Mouse (Mus musculus) liver, embryonic 14.5 days (tissue): ENCODE results near the gene E130208F15Rik. TPM values are rescaled to one million over a fixed set of nuclear protein-coding genes. Genes with fewer than 3 reads are reported as not detected.

Source experiments
- ATAC-seq: fragments of 200-750 bp; cut with Nextera tagmentation; 2 replicates; pipeline ENCODE4 v1.8.0; 2017; ENCODE audit warnings: moderate number of reproducible peaks, mild to moderate bottlenecking, moderate library complexity; ENCODE audit not compliant: insufficient read depth
- DNase-seq, 3 experiments: peaks; one replicate each; pipeline ENCODE4 v3.0.0-alpha.2; 2012 to 2013; ENCODE audit warnings: low read depth in 3 of 3, low spot score in 3 of 3
- H3K27ac ChIP-seq: fragments of 300-500 bp; sonication (generic); 2 replicates; pipeline ENCODE4 v1.5.1; 2014; ENCODE audit warnings: moderate library complexity, mild to moderate bottlenecking, control low read depth, inconsistent platforms
- H3K27me3 ChIP-seq: fragments of 300-500 bp; sonication (generic); 2 replicates; pipeline ENCODE4 v1.6.1; 2014; ENCODE audit warnings: mild to moderate bottlenecking, low read length, moderate library complexity; ENCODE audit not compliant: control insufficient read depth, insufficient read depth
- H3K36me3 ChIP-seq: fragments of 300-500 bp; sonication (generic); replicated peaks from 2 replicates; pipeline ENCODE4 v1.6.1; 2014; ENCODE audit warnings: low read depth; ENCODE audit not compliant: control insufficient read depth, insufficient read depth
- H3K4me1 ChIP-seq, 2 experiments: fragments of 200-500 bp in 1 of 2; fragments of 300-500 bp in 1 of 2; sonication (generic) in 1 of 2; replicated peaks; 2 replicates each; pipeline ENCODE4 v1.6.1; 2012 to 2014; ENCODE audit warnings: antibody characterized with exemption in 1 of 2, inconsistent platforms in 1 of 2, low read length in 1 of 2; ENCODE audit not compliant: control insufficient read depth in 2 of 2, insufficient read depth in 2 of 2
- H3K4me2 ChIP-seq: fragments of 300-500 bp; sonication (generic); 2 replicates; pipeline ENCODE4 v1.6.1; 2014; ENCODE audit warnings: low read depth, mild to moderate bottlenecking, control low read depth, moderate library complexity
- H3K4me3 ChIP-seq, 2 experiments: fragments of 200-500 bp in 1 of 2; fragments of 300-500 bp in 1 of 2; sonication (generic) in 1 of 2; 2 replicates each; pipeline ENCODE4 v1.5.1; 2012 to 2014; ENCODE audit warnings: low read depth in 2 of 2, low read length in 2 of 2, mild to moderate bottlenecking in 2 of 2, control low read depth in 1 of 2, inconsistent platforms in 1 of 2, moderate library complexity in 1 of 2; ENCODE audit not compliant: insufficient read depth in 1 of 2
- H3K9ac ChIP-seq: fragments of 300-500 bp; sonication (generic); replicated peaks from 2 replicates; pipeline ENCODE4 v1.6.1; 2014; ENCODE audit warnings: mild to moderate bottlenecking, control low read depth, moderate library complexity
- H3K9me3 ChIP-seq: fragments of 300-500 bp; sonication (generic); 2 replicates; pipeline ENCODE4 v1.6.1; 2016; ENCODE audit warnings: low read length, mixed read lengths; ENCODE audit not compliant: control insufficient read depth
- CTCF ChIP-seq: IDR thresholded peaks from 2 replicates; pipeline ENCODE4 v1.5.1; 2016; ENCODE audit warnings: antibody characterized with exemption, low read depth, control low read depth
- EP300 ChIP-seq: IDR thresholded peaks from 2 replicates; pipeline ENCODE4 v1.6.1; 2016; ENCODE audit warnings: antibody characterized with exemption, low read depth
- WGBS: fragments of 180-500 bp; shearing (Covaris S2); extraction: QIAGEN DNeasy Blood & Tissue Kit; methylation state at CpG from one replicate; pipeline ENCODE4 v1.1.7; 2014; ENCODE audit not compliant: insufficient replicate concordance; 5-methylcytosine and 5-hydroxymethylcytosine counted together
- polyA plus RNA-seq, 2 experiments: library from polyadenylated mRNA; depleted of rRNA in 1 of 2; stranded (reverse) in 1 of 2; unstranded in 1 of 2; fragments of >200 nt; fragmentation: Nextera tagmentation in 1 of 2; extraction: Ambion mirVana in 1 of 2; gene quantifications; 2 replicates each; pipeline versions ENCODE4 v1.2.1 to v1.2.3; 2012 to 2014

The E130208F15Rik gene
- polyA plus RNA-seq, 2 experiments = 0.19 TPM; not detected in 1

GRCm38 (mm10) chr7:30358378-30359186 is 37.0 kb downstream of the E130208F15Rik start:
- Histone ChIP-seq H3K36me3 (no peaks in the 10 kb centered on the region), H3K27ac (no peak overlapping the region), H3K4me1 (peaks cover 0 to 5% of the 10 kb centered on the region in 2 experiments; a peak in 1 of 4 replicates), H3K4me3 (no peak overlapping the region), H3K9ac (no peak overlapping the region), H3K27me3 (peaks cover 9% of the 10 kb centered on the region), H3K9me3 (no peaks in the 10 kb centered on the region), H3K4me2 (peak overlapping the region; percentile 39)
- DNase-seq (no peak), ATAC-seq (peak; percentile 27; the same call in 1 of the 2 replicates)
- TF ChIP-seq CTCF (no peak), EP300 (no peak)
- 42% methylated on average over 7 of the region's 7 CpGs for WGBS

DNA sequence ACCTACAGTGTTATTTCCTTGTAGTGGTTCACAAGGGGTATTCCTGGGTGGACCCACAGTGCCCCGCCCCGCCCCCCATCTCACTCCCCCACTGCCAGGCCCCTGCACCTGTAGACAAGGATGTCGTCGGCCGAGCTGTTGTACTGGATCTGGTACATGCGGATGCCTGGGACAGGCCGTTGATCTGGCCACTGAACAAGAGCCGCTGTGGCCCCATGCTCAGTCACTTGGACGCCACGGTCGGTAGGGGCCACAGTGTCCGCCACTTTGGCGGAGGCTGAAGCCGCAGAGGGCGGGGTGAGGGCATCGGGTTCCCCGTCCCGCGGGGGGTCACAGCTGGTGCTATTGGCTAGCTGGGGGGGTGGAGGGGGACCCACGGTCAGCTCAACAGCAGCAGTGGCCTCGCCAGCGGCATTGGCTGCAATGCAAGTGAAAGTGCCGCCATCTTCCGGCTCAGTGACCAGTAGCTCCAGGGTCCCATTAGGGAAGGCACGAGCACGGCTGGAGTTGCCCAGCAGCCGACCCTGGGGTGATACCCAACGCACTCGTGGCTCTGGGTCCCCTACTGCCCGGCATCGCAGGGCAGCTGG is 37.8 kb downstream of the E130208F15Rik start:
- TF ChIP-seq CTCF (no peak), EP300 (no peak)
- 58% methylated on average over 31 of the region's 31 CpGs for WGBS
- peak overlapping the region in 1 of 2 experiments; percentile 12; a peak in 1 of 4 replicates for H3K4me3 ChIP-seq
- ATAC-seq = no peak
- no peaks in the 10 kb centered on the region for H3K9me3 ChIP-seq
- H3K36me3 ChIP-seq = no peaks in the 10 kb centered on the region
- peaks cover 9% of the 10 kb centered on the region for H3K27me3 ChIP-seq
- peak overlapping the region; percentile 39 for H3K4me2 ChIP-seq
- DNase-seq = no peak
- H3K27ac ChIP-seq = no peak overlapping the region
- peaks cover 0 to 5% of the 10 kb centered on the region in 2 experiments; a peak in 1 of 4 replicates for H3K4me1 ChIP-seq
- H3K9ac ChIP-seq = no peak overlapping the region

DNA sequence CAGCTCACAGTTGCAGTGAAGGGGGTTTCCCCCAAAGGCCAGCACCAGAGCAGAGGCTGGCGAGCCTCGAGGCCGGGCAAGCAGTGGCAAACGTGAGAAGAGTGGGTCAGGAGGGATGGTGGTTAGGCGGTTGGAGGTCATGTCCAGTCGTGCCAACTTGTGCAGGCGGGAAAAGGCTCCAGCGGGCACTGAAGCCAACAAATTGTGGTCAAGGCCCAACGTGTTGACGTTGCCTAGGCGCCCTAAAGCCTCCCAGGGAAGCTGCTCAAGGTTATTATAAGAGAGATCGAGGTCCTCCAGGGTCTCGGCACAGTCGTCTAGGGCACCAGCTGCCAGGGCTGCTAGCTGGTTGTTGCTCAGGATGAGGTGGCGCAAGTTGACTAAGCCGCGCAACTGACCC is 38.5 kb downstream of the E130208F15Rik start:
- no peak for ATAC-seq
- 65% methylated on average over 17 of the region's 17 CpGs for WGBS
- no peaks in the 10 kb centered on the region for H3K36me3 ChIP-seq
- peaks cover 9% of the 10 kb centered on the region for H3K27me3 ChIP-seq
- no peaks in the 10 kb centered on the region for H3K9me3 ChIP-seq
- H3K27ac ChIP-seq = no peak overlapping the region
- DNase-seq = no peak
- H3K4me1 ChIP-seq = peaks cover 0 to 5% of the 10 kb centered on the region in 2 experiments; a peak in 1 of 4 replicates
- TF ChIP-seq CTCF = no peak
- TF ChIP-seq EP300 = no peak
- H3K4me2 ChIP-seq = no peak overlapping the region
- H3K4me3 ChIP-seq = no peak overlapping the region
- no peak overlapping the region for H3K9ac ChIP-seq

- Histone ChIP-seq H3K9ac (peak within 1 kb of the TSS; percentile 3; the same call in 1 of the 2 replicates), H3K27me3 (peaks cover 9% of the 10 kb centered on the region), H3K9me3 (no peaks in the 10 kb centered on the region), H3K36me3 (no peaks in the 10 kb centered on the region), H3K4me2 (peak within 1 kb of the TSS; percentile 52), H3K4me3 (peak within 1 kb of the TSS; percentile 51 to 52), H3K27ac (no peak within 1 kb of the TSS), H3K4me1 (no peaks in the 10 kb centered on the region)
- WGBS = 2% methylated on average over 53 of the region's 55 CpGs
- 0 out of 2 replicates have a peak, but pooled peaks have one; percentile 14 for ATAC-seq
- no peak for DNase-seq
- TF ChIP-seq CTCF = no peak
- no peak for TF ChIP-seq EP300
Measured at GRCm38 (mm10) chr7:30362652-30363343, 41.3 kb downstream of the E130208F15Rik start, which contains the start of gene Lrfn3. TSS of gene Lrfn3 (minus strand) at chr7:30362772.

- Histone ChIP-seq H3K9me3 (no peaks in the 10 kb centered on the region), H3K36me3 (no peaks in the 10 kb centered on the region), H3K27ac (no peak overlapping the region), H3K4me1 (no peaks in the 10 kb centered on the region), H3K4me3 (no peak overlapping the region; a peak in 1 of 4 replicates), H3K4me2 (peak overlapping the region; percentile 52; the same call in 1 of the 2 replicates), H3K27me3 (peaks cover 9% of the 10 kb centered on the region), H3K9ac (no peak overlapping the region)
- ATAC-seq = no peak
- WGBS = 62% methylated on average over 6 of the region's 6 CpGs
- DNase-seq = no peak
- TF ChIP-seq EP300 = no peak
- no peak for TF ChIP-seq CTCF
Measured at GRCm38 (mm10) chr7:30363344-30363738, 41.8 kb downstream of the E130208F15Rik start.
